Mouse (Mus musculus) liver, embryonic 13.5 days (tissue): ENCODE measurements around the gene Tpst2. TPM values are rescaled to one million over a fixed set of nuclear protein-coding genes. Genes with fewer than 3 reads are reported as not detected.

Experiments used
- ATAC-seq: fragments of 200-750 bp; cut with Nextera tagmentation; 2 replicates; pipeline ENCODE4 v1.8.0; 2017; ENCODE audit warnings: low read depth, mild to moderate bottlenecking, moderate number of reproducible peaks, moderate library complexity
- DNase-seq: peaks from one replicate; pipeline ENCODE4 v3.0.0; 2022
- H3K27ac ChIP-seq: fragments of 300-500 bp; sonication (generic); 2 replicates; pipeline ENCODE4 v1.5.1; 2015; ENCODE audit warnings: moderate library complexity, mild to moderate bottlenecking, inconsistent platforms
- H3K27me3 ChIP-seq: fragments of 300-500 bp; sonication (generic); 2 replicates; pipeline ENCODE4 v1.6.1; 2015; ENCODE audit warnings: mild to moderate bottlenecking, inconsistent platforms
- H3K36me3 ChIP-seq: fragments of 300-500 bp; sonication (generic); 2 replicates; pipeline ENCODE4 v1.6.1; 2015; ENCODE audit warnings: mild to moderate bottlenecking, inconsistent platforms
- H3K4me1 ChIP-seq: fragments of 300-500 bp; sonication (generic); replicated peaks from 2 replicates; pipeline ENCODE4 v1.6.1; 2015; ENCODE audit warnings: inconsistent platforms
- H3K4me2 ChIP-seq: fragments of 300-500 bp; sonication (generic); 2 replicates; pipeline ENCODE4 v1.6.1; 2015; ENCODE audit warnings: inconsistent platforms, mild to moderate bottlenecking, moderate library complexity
- H3K4me3 ChIP-seq: fragments of 300-500 bp; sonication (generic); replicated peaks from 2 replicates; pipeline ENCODE4 v1.5.1; 2015; ENCODE audit warnings: mild to moderate bottlenecking, inconsistent platforms
- H3K9ac ChIP-seq: fragments of 300-500 bp; sonication (generic); 2 replicates; pipeline ENCODE4 v1.6.1; 2015; ENCODE audit warnings: mild to moderate bottlenecking, inconsistent platforms
- H3K9me3 ChIP-seq: fragments of 300-500 bp; sonication (generic); replicated peaks from 2 replicates; pipeline ENCODE4 v1.6.1; 2016; ENCODE audit warnings: inconsistent platforms
- WGBS: fragments of 180-500 bp; shearing (Covaris S2); methylation state at CpG from one replicate; pipeline ENCODE4 v1.1.7; 2015; ENCODE audit not compliant: insufficient replicate concordance; 5-methylcytosine and 5-hydroxymethylcytosine counted together
- polyA plus RNA-seq: library from polyadenylated mRNA; unstranded; fragments of >200 nt; fragmentation: Nextera tagmentation; extraction: Ambion mirVana; gene quantifications from 2 replicates; pipeline ENCODE4 v1.2.1, GENCODE M21; 2015

Gene Tpst2
- polyA plus RNA-seq, 1 experiment from 2014 or later: 36.0 TPM

- DNase-seq (no peak), ATAC-seq (no peak)
- H3K4me1 ChIP-seq: peaks cover 39% of the 10 kb centered on the region
- H3K9ac ChIP-seq: no peak overlapping the region
- no peak overlapping the region for H3K4me3 ChIP-seq
- H3K9me3 ChIP-seq: no peaks in the 10 kb centered on the region
- H3K4me2 ChIP-seq: no peak overlapping the region
- no peak overlapping the region for H3K27ac ChIP-seq
- 67% methylated on average over 5 of the region's 5 CpGs for WGBS
- peaks cover 11% of the 10 kb centered on the region for H3K36me3 ChIP-seq
- no peaks in the 10 kb centered on the region for H3K27me3 ChIP-seq
These were observed 43.9 kb downstream of the Tpst2 start for GRCm38 (mm10) chr5:112320379-112320778.

DNA sequence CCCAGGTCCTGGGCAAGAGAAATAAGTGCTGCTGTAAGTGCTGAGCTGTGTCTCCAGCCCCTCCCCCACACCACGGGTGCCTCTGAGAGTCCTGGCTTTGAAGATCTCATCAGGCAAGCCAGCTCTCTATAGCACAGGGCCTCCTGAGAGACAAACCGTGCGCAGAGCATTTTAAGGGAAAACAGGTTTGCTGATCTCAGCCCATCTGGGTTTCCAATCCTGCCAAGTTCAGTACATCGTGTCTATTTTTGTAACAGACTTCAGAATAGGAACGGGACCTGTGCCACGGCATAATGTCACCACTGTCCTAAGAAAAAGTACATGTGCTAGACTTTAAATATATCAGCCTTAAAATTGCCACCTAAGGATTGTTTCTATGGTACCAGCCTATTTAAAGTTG is 44.4 kb downstream of the Tpst2 start:
- peaks cover 45% of the 10 kb centered on the region for H3K4me1 ChIP-seq
- H3K4me2 ChIP-seq: no peak overlapping the region
- 59% methylated on average over 6 of the region's 6 CpGs for WGBS
- no peak overlapping the region for H3K27ac ChIP-seq
- DNase-seq (no peak), ATAC-seq (no peak)
- H3K4me3 ChIP-seq: no peak overlapping the region
- H3K9ac ChIP-seq: no peak overlapping the region
- H3K27me3 ChIP-seq: no peaks in the 10 kb centered on the region
- no peaks in the 10 kb centered on the region for H3K9me3 ChIP-seq
- H3K36me3 ChIP-seq: peaks cover 6% of the 10 kb centered on the region

- WGBS: 58% methylated on average over 4 of the region's 4 CpGs
- no peaks in the 10 kb centered on the region for H3K27me3 ChIP-seq
- H3K9ac ChIP-seq: no peak overlapping the region
- DNase-seq (no peak), ATAC-seq (no peak)
- peaks cover 45% of the 10 kb centered on the region for H3K4me1 ChIP-seq
- no peak overlapping the region for H3K4me2 ChIP-seq
- no peak overlapping the region for H3K4me3 ChIP-seq
- H3K36me3 ChIP-seq: peaks cover 1% of the 10 kb centered on the region; the same call in 1 of the 2 replicates
- H3K27ac ChIP-seq: no peak overlapping the region
- no peaks in the 10 kb centered on the region for H3K9me3 ChIP-seq
These were observed 44.9 kb downstream of the Tpst2 start for GRCm38 (mm10) chr5:112321376-112321775.

- Histone ChIP-seq H3K4me1 (peaks cover 52% of the 10 kb centered on the region), H3K9ac (no peak overlapping the region), H3K9me3 (no peaks in the 10 kb centered on the region), H3K36me3 (peaks cover 8% of the 10 kb centered on the region), H3K27ac (no peak overlapping the region), H3K27me3 (no peaks in the 10 kb centered on the region), H3K4me3 (no peak overlapping the region), H3K4me2 (no peak overlapping the region)
- DNase-seq (no peak), ATAC-seq (no peak)
- 89% methylated on average over 6 of the region's 6 CpGs for WGBS
These were observed 46.8 kb downstream of the Tpst2 start for GRCm38 (mm10) chr5:112323246-112323645.

DNA sequence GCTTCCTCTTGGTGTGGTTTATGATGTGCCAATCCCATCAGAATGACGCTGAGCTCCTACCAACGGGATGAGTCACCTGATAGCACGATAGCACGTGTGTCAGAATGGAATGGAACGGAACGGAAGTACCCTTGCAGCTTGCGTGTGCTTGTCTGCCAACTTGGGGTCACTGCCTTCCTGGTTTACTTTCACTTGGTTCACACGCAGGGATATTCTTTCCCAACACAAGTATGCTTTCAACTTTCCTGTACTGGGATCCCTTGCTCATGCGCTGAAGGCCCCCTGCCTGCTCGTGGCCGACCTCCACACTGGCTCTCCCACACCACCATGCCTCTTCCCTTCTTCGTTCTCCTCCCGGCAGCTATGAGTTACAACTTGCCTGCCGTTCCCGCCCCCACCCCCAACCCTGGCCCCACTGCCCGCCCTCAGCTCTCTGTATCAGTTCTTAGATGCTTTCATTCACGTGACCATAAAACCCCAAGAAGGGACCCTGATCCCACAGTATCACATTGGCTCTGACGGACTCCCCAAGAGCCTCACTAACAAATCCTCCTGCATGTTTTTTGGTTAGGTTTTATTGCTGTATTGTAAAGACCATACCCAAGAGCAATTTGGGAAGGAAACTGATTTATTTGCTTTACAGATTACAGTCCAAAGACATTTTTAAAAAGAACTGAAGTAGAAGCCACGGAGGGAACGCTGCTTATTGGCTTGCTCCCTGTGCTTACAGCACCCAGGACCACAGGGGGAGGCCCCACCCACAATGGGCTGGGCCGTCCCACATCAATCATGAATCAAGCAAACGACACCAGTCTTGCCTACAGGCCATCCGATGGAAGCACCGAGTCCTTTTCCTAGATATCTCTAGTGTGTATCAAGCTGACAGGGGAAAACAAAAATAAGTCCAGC is 48.4 kb downstream of the Tpst2 start:
- Histone ChIP-seq H3K4me2 (peak overlapping the region; percentile 81), H3K4me3 (peak overlapping the region; percentile 99), H3K27ac (peak overlapping the region; percentile 83), H3K36me3 (peaks cover 25% of the 10 kb centered on the region), H3K9me3 (no peaks in the 10 kb centered on the region), H3K4me1 (peaks cover 45% of the 10 kb centered on the region), H3K27me3 (no peaks in the 10 kb centered on the region), H3K9ac (peak overlapping the region; percentile 67)
- WGBS: 11% methylated on average over 24 of the region's 24 CpGs
- DNase-seq (peak; percentile 74), ATAC-seq (peak; percentile 90)

DNA sequence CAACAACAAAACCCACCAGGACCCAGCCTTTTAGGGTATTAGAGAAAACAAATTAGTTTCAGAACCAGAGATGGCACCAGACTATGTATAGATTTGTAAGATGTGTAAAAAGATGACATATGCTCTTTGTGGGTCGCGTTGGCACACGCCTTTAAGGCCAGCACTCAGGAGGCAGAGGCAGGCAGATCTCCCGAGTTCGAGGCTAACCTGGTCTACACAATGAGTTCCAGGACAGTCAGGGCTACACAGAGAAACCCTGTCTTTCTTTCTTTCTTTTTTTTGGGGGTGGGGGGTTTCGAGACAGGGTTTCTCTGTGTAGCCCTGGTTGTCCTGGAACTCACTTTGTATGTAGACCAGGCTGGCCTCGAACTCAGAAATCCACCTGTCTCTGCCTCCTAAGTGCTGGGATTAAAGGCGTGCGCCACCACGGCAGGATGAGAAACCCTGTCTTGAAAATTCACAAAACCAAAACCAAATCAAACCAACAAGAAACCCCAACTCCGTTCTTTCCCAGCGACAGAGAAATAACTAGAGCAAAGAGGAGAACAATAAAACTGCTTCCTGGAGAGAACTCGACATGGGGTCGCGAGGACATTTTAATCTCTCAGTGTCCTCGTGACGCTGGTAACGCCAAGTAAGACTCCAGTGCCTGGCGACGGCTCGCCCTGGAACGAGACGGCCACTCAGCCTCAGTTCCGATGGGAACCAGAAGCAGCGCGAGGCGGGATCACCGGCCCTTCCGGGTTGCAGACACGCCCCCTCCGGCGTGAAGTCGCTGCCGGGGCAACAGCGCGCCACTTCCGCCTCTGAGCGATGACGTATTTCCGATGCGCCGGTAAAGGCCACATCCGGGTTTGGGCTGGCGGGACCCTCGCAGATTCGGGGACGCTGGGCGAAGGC is 49.3 kb downstream of the Tpst2 start, which contains the start of gene Tfip11:
Gene Tfip11 (plus strand): TSS at position 813 of the 900 bp plus-strand sequence.
- Histone ChIP-seq H3K36me3 (peaks cover 34% of the 10 kb centered on the region), H3K27me3 (no peaks in the 10 kb centered on the region), H3K4me2 (peak within 1 kb of the TSS; percentile 81), H3K27ac (peak within 1 kb of the TSS; percentile 83), H3K4me1 (peaks cover 39% of the 10 kb centered on the region), H3K9ac (peak within 1 kb of the TSS; percentile 87), H3K9me3 (no peaks in the 10 kb centered on the region), H3K4me3 (peak within 1 kb of the TSS; percentile 99)
- WGBS: 5% methylated on average over 48 of the region's 48 CpGs
- DNase-seq (peak; percentile 89), ATAC-seq (peak; percentile 69)

GRCm38 (mm10) chr5:112326446-112327009 is 50.0 kb downstream of the Tpst2 start:
- H3K27me3 ChIP-seq: no peaks in the 10 kb centered on the region
- H3K4me3 ChIP-seq: peak overlapping the region; percentile 99
- peak overlapping the region; percentile 83 for H3K27ac ChIP-seq
- WGBS: under 1% methylated on average over 33 of the region's 33 CpGs
- peak overlapping the region; percentile 87 for H3K9ac ChIP-seq
- no peak for DNase-seq
- 0 out of 2 replicates have a peak, but pooled peaks have one; percentile 15 for ATAC-seq
- no peaks in the 10 kb centered on the region for H3K9me3 ChIP-seq
- H3K4me2 ChIP-seq: peak overlapping the region; percentile 81
- H3K4me1 ChIP-seq: peaks cover 39% of the 10 kb centered on the region
- peaks cover 41% of the 10 kb centered on the region for H3K36me3 ChIP-seq

DNA sequence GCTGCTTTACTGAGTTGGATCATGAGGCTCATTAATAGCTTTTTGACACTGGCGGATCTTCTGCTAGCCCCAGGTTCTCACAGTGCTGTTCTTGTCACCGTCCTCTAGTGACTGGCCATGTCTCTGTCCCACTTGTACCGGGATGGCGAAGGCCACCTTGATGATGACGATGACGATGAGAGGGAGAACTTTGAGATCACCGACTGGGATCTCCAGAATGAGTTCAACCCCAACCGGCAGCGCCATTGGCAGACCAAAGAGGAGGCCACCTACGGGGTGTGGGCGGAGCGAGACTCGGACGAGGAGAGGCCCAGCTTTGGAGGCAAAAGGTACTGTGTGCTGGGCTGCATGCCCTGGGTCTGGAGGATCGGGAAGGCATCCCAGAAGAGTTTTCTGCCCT is 51.4 kb downstream of the Tpst2 start:
- no peak overlapping the region for H3K27ac ChIP-seq
- peak overlapping the region; percentile 99 for H3K4me3 ChIP-seq
- no peaks in the 10 kb centered on the region for H3K27me3 ChIP-seq
- H3K4me1 ChIP-seq: peaks cover 39% of the 10 kb centered on the region
- H3K4me2 ChIP-seq: peak overlapping the region; percentile 81; the same call in 1 of the 2 replicates
- 86% methylated on average over 15 of the region's 15 CpGs for WGBS
- H3K9ac ChIP-seq: no peak overlapping the region
- ATAC-seq: no peak
- DNase-seq: no peak
- H3K9me3 ChIP-seq: no peaks in the 10 kb centered on the region
- H3K36me3 ChIP-seq: peaks cover 54% of the 10 kb centered on the region

- Histone ChIP-seq H3K4me1 (peaks cover 26% of the 10 kb centered on the region), H3K36me3 (peaks cover 76% of the 10 kb centered on the region), H3K4me3 (no peak overlapping the region), H3K9ac (no peak overlapping the region), H3K27me3 (no peaks in the 10 kb centered on the region), H3K27ac (no peak overlapping the region), H3K4me2 (no peak overlapping the region), H3K9me3 (no peaks in the 10 kb centered on the region)
- 82% methylated on average over 14 of the region's 14 CpGs for WGBS
- ATAC-seq (no peak), DNase-seq (no peak)
These were observed 53.5 kb downstream of the Tpst2 start for GRCm38 (mm10) chr5:112329805-112330564.

- 0 out of 2 replicates have a peak, but pooled peaks have one; percentile 11 for ATAC-seq
- Histone ChIP-seq H3K36me3 (peaks cover 95% of the 10 kb centered on the region), H3K9ac (no peak overlapping the region), H3K27ac (no peak overlapping the region), H3K4me3 (no peak overlapping the region), H3K9me3 (no peaks in the 10 kb centered on the region), H3K4me1 (no peaks in the 10 kb centered on the region), H3K4me2 (no peak overlapping the region), H3K27me3 (no peaks in the 10 kb centered on the region)
- peak; percentile 20 for DNase-seq
- 45% methylated on average over 2 of the region's 2 CpGs for WGBS
These were observed 59.0 kb downstream of the Tpst2 start for GRCm38 (mm10) chr5:112335473-112335872.
